Mouse (Mus musculus) cerebral cortex, adult 2 months (tissue): Measurements from ENCODE around the gene Rnf123.

Experiments
- WGBS: fragments of 180-500 bp; shearing (Covaris S2); methylation state at CpG from one replicate; pipeline ENCODE4 v1.1.7; 2018; 5-methylcytosine and 5-hydroxymethylcytosine counted together

Rnf123 gene

DNA sequence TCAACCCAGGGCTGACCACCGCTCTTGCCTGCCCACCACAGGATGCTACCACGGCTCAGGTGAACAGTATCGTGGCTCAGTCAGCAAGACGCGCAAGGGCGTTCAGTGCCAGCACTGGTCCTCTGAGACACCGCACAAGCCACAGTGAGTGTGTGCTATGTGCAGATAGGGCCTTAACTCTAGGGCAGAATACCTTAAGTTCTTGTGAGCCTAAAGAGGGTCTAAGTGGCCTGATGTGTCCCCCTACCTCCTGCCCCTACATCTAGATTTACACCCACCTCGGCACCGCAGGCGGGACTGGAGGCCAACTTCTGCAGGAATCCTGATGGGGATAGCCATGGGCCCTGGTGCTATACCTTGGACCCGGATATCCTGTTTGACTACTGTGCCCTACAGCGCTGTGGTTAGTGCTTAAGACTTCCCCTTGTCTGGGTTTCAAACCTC, at the start of gene Rnf123:
Gene Rnf123 (minus strand): TSS at position 359 of the 444 bp plus-strand sequence.
- WGBS = 53% methylated on average over 12 of the region's 12 CpGs

DNA sequence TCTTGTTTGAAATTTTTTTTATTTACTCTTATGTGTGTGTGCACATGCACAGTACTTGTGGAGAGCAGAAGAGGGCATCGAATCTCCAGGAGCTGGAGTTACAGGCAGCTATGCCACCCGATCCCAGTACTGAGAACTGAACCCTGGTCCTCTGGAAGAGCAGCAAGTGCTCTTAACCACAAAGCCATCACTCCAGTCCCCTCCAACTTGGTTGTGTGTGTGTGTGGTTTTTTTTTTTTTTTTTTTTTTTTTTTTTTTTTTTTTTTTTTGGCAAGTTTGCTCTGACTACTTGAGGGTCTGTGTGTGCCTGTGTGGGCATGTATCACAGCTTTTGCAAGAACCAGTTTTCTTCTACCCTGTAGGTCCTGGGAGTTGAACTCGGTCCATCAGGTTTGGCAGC, 49.2 kb upstream of the Rnf123 start:
- WGBS = 93% methylated on average over 3 of the region's 3 CpGs

DNA sequence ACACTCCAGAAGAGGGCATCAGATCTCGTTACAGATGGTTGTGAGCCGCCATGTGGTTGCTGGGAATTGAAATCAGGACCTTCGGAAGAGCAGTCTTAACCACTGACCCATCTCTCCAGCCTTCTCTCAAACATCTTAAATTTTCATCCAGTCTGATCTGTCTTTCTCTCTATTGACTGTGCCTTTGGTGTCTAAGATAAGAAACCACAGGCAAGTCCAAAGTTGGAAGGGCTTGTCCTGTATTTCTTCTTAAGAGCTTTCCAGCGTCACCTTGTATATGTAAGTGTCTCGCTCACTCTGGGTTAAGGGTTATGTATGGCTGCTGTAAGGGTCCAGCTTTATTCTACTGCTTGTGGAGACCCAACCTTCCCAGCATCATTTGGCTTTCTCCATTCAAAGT, 48.4 kb upstream of the Rnf123 start:
- WGBS = 85% methylated on average over 5 of the region's 5 CpGs

DNA sequence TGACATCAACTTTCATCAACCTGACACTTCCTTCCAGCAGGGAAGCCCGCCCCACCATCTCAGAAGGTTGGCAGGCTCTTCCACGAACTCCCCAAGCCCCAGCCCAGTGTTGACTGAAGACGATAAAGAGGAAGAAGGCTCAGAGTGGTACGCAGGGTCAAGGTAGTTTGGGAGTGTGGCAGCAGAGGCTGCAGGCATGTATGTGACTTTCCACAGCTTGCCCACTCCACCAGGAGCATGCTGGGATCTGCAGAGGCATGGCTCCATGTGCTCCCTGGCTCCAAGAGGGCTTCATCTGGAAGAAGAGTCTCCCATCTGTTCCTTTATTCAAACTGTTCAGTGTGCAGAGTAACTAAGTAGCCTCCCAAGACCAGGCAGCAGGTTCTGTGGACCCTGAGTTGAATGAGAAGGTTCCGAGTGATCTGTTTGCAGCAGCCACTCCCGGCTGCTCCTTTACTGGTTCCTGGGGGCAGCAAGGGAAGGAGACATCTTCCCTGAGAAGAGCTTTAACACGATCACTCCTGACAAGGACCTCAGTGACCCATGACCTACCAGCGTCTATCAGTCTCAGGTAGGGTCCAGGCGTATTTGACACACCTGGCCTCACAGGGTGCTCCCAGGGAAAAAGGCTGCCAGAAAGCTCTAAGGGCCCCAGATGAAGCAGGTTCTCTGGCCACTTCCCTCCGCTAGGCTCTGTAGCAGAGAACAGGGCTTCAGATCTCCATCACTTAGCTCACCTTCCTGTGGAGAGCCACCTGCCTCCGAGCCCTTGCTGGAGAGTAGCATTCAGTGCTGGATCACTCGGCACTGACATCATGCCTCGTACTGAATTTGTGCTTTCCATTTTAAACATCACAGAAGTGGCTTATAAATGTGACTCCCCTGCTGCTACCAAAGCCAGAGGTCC, 46.1 kb upstream of the Rnf123 start:
- WGBS = 59% methylated on average over 13 of the region's 13 CpGs

DNA sequence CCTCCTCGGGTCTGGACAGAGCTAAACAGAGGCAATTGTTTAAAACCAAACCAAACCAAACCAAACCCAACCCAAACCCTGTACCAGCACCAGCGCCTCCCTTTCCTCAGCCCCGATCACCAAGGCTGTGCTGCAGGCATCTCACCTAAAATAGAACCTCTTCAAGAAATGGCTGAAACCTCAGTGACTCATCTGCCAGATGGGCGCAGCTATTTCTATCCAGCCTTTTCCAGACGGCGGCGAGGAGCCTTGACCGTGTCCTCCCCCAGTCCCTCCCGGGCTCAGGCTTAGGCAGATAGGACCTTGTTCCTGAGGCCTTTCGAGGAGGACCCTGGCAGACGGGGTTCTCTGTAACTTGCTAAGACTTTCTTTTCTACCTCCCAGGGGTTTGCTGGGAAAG, 45.1 kb upstream of the Rnf123 start:
- 50% methylated on average over 11 of the region's 11 CpGs for WGBS

DNA sequence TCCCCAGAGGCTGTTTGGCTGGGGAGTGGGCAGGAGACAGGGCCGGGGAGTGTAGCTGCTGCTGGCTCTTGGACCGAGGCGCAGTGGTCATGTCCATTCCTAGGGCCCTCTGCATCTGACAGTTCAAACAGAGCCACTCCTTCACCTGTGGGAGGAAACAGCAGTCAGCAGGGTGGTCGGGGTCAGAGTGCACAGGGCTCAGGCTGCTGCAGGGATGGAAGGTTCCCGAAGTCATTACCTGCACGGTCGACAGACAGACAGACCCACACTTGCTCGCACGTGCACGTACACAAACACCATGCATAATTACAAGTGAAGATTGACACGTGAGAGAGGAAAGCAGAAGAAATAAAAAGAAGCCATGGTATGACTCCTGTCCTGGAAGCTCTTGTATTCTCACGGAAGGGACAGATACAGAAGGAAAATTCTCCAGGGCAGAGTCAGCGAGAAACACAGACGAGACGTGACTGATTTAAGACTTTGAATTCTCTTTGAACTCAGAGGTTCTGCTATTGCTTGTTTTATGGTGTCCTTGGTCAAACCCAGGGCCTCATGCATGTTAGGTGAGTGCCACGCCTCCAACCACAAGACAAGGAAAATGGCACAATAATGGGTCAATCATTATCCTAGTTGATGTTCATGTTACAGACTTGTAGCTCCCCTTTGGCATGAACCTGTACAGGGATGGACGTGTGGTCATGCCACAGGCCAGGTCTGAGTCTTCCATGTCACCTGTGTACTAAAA, 43.5 kb upstream of the Rnf123 start:
- WGBS = 79% methylated on average over 17 of the region's 17 CpGs

DNA sequence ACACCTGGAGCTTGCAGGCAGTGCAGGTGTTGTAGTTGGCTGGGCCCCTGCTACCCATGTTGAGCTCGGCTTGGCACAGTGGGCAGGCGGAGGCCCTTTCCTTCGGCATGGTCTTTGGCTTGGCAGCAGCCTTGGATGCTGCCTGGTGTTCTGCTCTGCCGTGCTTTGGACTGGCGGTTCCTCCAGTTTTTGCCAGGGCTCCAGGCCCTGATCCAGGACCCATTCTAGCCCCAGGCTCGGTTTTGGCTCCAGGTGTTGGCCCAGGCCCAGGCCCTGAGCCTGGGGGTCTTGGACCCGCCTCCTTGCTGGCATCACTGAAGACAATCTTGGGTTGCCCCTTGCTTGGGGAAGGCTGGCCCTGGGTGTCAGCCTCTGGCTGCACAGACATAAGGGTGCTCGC, 42.6 kb upstream of the Rnf123 start:
- 54% methylated on average over 8 of the region's 8 CpGs for WGBS

DNA sequence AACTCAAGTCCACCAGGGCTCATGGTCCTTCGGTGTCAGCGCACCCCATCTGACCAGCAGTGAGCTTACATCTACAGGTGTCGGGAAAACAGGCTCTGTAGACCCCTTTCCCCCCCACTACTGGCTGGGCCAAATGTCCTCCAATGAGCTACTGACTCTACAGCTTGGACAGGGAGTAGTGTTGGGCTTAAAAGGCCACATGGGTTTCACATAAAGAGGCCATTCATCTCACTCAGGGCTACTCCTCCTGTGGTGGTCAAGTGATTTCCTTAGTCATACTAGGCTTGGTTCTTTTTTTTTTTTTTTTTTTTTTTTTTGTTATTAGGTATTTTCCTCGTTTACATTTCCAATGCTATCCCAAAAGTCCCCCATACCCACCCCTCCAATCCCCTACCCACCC, 40.8 kb upstream of the Rnf123 start:
- WGBS = 81% methylated on average over 4 of the region's 4 CpGs

DNA sequence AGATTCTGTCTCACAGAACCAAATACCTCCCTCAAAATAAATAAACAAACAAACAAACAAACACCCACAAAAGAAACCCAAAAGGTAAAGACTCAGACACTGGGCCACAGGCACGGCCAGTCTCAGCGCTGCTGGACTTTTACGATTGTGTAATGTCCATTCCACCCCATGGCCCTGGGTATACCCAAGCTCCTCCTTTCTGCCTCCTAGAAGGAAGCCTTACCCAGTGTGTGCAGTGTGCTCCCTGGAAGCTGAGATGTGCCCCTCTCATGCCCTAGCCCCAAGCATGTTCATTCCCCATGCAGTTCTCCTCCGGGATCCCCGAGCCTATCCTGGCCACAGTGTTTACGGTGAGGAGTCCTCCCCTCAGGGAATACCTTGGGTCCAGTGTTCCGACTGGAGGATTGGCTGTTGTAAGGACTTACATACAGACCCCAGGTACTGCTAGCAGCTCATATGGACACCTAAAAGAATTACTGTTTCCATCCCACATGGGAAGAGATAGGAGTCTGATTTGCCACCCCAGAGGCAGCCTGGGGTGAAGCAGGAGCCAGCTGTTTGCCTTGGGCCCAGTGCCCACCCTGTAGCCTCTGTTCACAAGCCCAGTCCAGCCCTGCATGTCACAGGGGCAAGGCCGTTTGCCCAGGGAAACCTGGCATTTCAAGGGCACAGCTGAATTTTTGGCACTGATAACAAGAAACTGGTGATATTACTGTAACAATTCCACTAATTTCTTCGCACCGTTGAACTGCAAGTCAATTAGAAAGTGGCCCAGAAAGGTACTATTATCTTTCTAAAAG, 38.2 kb upstream of the Rnf123 start:
- WGBS = 86% methylated on average over 10 of the region's 10 CpGs

DNA sequence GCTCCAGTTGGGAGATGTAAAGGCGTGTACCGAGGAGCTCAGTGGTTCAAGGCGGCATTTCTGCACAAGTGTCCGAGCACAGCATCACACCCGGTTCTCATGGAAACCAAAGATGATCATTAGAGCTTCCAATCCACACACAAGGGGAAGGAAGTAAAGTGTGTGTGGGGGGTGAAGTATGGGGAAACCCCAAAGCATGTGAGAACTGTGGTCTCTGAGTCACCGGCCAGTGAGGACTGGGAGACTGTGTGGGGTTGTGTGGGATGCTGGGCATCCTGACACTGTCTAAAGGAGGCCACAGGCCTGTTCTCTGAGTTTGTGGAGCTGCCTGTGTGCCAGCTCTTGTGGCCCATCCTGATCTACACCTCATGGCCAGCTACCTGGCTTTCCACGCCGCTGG, 37.5 kb upstream of the Rnf123 start:
- 72% methylated on average over 8 of the region's 8 CpGs for WGBS

DNA sequence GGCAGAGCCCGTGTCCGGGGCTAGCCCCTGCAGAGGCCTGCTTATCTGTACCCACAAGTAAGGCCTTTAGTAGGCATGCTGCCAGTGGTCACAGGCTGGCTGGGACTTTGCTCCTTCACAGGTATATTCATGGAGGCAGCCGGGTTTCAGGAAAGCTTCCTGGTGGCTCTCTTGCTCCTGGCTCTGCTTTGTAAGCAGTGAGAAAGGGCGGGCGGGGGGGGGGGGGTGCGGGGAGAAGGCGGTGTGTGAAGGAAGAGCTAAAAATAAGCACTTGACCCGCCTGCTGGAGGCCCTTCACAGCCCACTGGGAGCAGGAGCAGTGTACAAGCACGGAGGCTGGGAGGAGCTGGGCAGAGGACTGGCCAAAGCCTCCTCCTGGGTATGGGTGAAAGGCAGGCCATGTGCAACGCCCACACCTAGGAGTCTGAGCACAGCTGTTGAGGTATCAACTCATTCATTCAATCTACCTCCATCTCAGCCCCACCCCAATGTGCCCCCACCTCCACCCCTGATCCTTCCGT, 36.8 kb upstream of the Rnf123 start:
- WGBS = 38% methylated on average over 10 of the region's 11 CpGs

DNA sequence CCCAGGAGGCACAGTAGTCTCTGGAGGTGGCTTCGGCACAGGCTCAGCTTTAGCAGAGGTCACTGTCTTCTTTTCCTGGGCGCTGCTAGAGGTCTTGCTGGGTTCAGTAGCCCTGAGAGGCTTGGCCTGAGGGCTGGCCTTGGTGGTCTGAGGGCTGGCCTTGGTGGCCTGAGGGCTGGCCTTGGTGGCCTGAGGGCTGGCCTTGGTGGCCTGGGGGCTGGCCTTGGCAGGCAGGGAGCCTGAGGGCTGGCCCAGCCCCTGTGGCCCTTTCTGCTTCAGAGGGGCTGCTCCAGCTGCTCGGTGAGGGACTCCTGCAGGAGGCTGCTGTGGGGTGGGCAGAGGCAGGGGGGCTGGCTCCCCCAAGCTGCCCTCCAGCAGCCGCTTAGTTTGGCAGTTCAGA, 34.0 kb upstream of the Rnf123 start:
- WGBS = 66% methylated on average over 4 of the region's 4 CpGs

DNA sequence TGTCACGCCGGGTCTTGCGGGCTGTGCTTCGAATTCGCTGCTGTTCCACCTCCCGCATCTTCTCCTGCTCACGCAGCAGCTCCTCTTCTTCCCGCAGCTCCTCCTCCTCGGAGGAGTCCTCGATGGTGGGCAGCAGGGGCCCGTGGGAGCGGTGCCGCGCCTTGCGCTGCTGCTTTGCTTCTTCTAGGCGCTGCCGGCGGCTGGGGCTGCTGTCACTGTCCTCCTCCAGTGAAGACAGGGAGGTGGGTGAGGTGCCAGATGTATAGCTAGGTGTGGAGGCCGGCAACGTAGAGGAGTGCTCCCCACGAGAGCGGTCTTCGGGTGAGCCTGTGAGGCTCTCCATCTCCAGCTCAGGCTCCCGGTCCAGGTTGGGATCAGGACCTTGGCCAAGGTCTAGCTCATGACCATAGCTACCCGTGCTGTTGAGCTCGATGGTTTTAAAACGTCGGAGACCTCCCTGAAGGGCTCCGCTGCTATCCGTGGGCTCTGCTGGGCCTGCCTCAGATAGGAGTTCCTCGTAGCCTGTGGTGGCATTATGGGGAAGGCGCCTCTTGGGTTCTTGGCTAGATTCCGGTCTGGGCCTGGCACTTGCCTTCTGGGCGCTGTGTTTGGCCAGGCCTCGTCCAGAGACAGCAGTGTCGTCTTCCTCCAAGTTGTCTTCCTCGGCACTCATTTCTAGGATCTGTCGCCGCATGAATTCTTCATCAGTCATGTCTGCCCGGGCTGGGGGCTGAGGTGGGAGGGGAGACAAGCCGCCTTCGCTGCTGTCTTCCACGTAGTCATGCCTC, 32.3 kb upstream of the Rnf123 start:
- 46% methylated on average over 43 of the region's 43 CpGs for WGBS

DNA sequence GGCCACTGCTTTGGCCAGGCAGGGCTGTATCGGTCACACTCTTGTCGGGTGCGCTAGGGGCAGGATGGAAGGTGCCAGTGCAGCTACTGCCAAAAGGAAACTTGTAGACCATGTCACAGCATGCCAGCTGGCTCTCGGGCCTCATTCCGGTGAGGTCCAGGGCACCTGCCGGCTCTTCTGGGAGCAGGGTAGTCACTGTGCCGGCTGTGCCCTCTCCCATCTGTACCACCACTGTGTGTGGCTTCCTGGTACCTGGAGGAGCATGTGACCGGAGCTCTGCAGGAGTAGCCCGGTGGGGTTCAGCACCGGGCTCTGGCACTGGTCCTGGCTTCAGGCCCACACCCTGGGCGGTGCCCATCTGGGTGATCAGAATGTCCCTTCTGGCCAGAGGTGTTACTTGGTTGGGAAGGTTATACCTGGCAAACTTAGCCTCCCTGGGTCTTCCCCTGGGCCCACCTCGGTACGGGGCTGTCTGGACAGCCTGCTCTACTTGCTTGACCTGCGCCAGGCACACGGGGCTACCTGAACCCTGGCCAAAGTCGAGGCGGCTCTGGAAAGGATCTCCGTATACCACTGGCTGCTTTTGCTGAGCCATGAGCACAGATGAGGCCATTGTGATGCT, 29.7 kb upstream of the Rnf123 start:
- WGBS = 83% methylated on average over 18 of the region's 18 CpGs

DNA sequence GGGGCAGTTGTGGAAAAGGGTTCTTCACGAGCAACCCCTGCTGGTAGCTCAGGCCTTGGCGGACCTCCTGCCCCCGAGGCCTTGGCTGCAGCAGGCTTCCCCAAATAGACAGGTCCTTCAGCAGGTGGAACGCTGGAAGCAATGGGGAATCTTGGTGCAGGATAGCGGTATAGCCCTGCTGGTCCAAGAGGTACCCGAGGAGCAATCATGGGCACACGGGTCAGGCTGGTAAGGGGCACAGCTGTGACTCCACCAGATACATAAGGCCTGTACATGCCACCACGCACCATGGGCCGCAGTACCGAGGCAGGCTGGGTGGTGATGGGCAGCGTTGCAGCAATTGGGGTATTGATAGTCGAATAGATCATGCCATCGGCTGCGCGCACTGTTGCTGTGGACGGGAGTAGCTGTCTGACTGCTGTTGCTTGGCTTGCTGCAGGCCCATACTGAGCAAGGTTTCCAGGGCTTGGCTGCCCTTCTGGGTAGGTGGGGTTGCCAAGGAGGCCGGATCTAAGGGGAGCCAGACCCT, 28.5 kb upstream of the Rnf123 start:
- 70% methylated on average over 17 of the region's 17 CpGs for WGBS

DNA sequence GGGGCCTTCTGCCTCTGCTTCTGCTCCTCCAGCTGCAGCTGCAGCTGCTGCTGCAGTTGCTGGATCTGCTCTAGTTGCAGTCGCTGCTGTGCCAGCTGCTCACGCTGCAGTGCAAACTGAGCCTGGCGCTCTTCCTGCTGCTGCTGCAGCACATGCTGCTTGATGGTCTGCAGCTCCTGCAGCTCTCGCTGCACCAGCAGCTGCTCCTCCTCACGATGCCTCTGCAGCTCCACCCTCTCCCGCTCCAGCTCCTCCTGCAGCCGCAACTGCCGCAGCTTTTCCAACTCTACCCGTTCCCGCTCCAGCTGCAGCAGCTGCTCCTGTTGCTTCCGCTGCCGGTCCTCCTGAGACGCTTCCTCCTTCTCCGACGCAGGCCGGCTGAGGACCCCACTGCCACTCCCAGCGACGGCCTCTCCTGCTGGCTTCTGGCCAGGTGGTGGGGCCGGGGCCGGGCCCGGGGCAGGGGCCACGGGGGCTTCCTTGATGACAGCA, 28.0 kb upstream of the Rnf123 start:
- WGBS = 22% methylated on average over 22 of the region's 22 CpGs

DNA sequence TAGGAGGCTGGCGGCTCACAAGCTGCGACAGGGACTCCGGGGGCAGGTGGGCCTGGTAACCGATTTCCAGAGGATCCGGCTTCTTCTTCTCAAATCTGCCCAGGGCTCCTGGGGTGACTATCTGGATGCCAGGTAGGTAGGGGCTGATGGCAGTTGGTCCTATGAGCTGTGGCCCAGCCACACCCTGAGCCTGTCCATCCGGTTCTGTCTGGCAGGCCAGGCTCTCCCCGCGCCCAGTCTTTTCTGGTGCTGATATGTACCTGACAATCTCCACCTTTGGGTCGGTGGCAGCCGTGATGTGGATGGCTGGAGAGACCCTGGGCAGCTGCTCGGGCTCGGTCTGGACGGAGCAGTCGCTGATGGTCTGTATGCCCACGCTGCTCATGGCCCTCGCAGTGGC, 27.0 kb upstream of the Rnf123 start:
- 87% methylated on average over 16 of the region's 16 CpGs for WGBS

DNA sequence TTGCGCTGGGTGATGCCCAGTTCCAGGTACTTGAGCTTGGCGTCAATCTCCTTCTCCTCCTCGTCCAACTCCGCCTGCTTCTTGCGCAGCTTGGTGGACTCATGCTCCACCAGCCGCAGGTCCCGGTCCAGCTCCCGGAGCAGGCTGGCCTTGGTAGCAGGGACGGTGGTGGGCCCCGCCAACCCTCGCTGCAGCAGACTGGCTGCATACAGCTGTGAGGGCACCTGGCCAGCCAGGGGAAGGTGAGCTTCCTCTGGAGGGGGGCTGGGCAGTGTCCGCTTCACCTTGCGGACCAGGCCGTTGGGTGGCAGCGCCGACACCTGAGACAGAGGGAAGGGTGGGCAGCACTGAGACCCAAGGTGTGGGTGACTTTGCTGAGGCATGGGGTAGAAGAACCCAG, 24.7 kb upstream of the Rnf123 start:
- WGBS = 88% methylated on average over 16 of the region's 16 CpGs

DNA sequence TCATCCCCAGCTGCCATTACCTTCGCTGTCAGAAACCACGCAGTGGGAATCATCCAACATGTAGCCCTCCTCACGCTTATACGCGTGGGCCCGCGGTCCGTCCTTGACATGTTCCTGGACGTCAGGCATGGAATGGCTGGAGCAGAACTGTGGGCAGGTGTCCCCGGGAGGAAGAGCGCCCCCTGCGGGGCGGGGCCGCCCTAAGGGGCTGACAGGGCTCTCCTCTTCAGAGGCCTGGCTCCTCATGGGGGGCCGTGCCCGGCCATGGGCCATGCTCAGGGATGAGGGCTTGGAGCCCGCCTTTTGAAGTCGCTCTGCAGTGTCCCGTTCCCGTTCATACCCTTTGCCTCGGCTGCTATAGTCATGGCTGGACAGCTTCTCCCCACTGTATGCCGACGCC, 22.9 kb upstream of the Rnf123 start:
- 88% methylated on average over 23 of the region's 23 CpGs for WGBS

DNA sequence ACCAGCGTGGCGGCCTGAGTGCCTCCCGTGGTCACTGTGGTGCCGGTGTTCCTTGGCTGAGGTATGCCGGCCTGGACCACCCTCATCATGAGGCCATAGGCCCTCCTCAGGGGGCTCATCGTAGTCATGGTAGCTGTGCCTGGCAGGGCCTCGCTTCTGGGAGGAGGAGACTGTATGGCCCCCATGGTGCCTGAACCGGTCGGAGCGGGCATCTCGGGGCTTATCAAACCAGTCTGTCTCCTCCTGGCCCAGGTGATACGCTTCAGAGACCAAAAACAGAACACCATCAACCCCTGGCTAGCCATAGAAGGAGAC, 22.4 kb upstream of the Rnf123 start:
- 80% methylated on average over 12 of the region's 12 CpGs for WGBS
